Mouse (Mus musculus): ENCODE data around the gene Gpr27. TPM values are rescaled to one million over a fixed set of nuclear protein-coding genes. Genes with fewer than 3 reads are reported as not detected.
A peak's percentile ranks its signal among the peaks of the same experiment; 100 is the strongest.

Gene Gpr27
- under 1 TPM in 1 of 26 experiments, not detected in 25; 0.79 TPM for total RNA-seq (2018; cell fraction: chromatin; rRNA removed)
- not detected for total RNA-seq (2018; cell fraction: cytosol; rRNA removed)
- not detected for total RNA-seq (2018; cell fraction: nucleus; rRNA removed)
- not detected in 3 replicates for polyA plus RNA-seq (2018)

DNA sequence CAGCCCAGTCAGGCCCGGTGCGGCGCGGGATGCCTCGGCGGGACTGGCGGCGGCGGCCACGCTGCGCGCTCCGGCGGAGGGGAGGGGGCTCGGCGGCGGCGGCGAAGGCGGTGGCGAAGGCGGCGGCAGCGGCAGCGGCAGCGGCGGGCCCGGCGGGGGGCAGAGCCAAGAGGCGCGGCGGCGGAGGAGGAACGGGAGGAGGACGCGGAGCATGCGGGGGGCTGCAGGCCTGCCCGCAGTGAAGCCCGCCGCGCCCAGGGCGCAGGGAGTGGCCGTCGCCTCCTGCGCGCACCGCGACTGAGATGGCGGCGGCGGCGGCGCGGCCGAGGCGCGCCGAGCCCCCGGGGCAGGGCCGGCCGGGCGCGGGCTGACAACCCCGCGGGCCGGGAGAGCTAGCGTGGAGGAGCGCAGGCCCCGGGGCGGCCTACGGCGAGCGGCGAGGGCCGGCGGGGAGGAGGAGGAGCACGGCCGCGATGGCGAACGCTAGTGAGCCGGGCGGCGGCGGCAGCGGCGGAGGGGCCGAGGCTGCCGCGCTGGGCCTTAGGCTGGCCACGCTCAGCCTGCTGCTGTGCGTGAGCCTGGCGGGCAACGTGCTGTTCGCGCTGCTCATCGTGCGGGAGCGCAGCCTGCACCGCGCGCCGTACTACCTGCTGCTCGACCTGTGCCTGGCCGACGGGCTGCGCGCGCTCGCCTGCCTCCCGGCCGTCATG, at the start of gene Gpr27:
Gene Gpr27 (plus strand): TSS at position 474 of the 710 bp plus-strand sequence.
- no peak within 1 kb of the TSS for H3K4me3 ChIP-seq (ENCODE audit: inconsistent target)
- H3K36me3 ChIP-seq (ENCODE audit: inconsistent target), result no peaks in the 10 kb centered on the region
- H3K27ac ChIP-seq, result no peak within 1 kb of the TSS
- no peaks in the 10 kb centered on the region for H3K79me2 ChIP-seq (ENCODE audit: inconsistent target)
- WGBS (ENCODE audit: missing documents), result 2% methylated on average over 91 of the region's 112 CpGs

GRCm38 (mm10) chr6:99643439-99644199, 48.9 kb upstream of the Gpr27 start:
- Histone ChIP-seq H3K27ac (no peak overlapping the region), H3K79me2 (ENCODE audit: inconsistent target) (no peaks in the 10 kb centered on the region), H3K4me3 (ENCODE audit: inconsistent target) (no peak overlapping the region), H3K36me3 (ENCODE audit: inconsistent target) (peaks cover 17% of the 10 kb centered on the region; the same call in 1 of the 2 replicates)
- WGBS (ENCODE audit: missing documents), result 87% methylated on average over 10 of the region's 10 CpGs

DNA sequence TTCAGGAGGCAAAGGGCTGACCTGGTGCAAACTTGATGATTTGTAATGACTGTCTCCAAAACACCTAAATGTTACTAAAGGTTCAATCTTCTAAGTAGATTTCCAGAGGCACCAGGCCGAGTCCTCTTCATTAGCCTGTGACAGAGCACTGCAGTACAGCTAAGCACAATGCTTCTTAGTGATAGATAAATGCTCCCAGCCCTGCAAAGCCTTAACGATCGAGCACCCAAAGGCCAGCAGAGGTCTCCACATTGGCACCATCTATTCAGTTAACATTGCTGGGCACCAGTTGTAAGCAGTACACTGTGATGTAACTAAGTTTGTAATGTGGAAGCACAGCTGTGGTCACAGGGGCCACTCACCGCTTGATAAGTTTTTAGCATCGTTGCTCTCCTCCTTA, 48.1 kb upstream of the Gpr27 start:
- Histone ChIP-seq H3K79me2 (ENCODE audit: inconsistent target) (no peaks in the 10 kb centered on the region), H3K27ac (no peak overlapping the region), H3K4me3 (ENCODE audit: inconsistent target) (no peak overlapping the region), H3K36me3 (ENCODE audit: inconsistent target) (peaks cover 12% of the 10 kb centered on the region; the same call in 1 of the 2 replicates)
- 80% methylated on average over 5 of the region's 5 CpGs for WGBS (ENCODE audit: missing documents)

DNA sequence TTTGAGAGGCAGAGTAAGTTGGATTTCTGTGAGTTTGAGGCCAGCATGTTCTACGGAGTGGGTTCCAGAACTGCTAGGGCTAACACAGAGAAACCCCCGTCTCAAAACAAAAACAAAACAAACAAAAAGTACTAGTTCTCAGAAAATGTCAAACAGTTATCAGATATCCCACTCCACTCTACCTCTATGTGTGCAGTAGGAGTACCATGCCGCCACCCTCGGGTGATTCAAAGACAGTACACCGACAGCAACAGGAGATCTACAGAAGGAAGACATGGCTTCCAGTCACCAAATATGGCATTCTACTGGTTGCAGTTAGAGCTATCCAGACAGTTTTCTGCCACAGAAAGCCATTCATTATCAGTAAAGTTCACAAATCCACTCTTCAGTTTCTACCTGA, 47.6 kb upstream of the Gpr27 start:
- peaks cover 7% of the 10 kb centered on the region; the same call in 1 of the 2 replicates for H3K36me3 ChIP-seq (ENCODE audit: inconsistent target)
- no peaks in the 10 kb centered on the region for H3K79me2 ChIP-seq (ENCODE audit: inconsistent target)
- no peak overlapping the region for H3K4me3 ChIP-seq (ENCODE audit: inconsistent target)
- WGBS (ENCODE audit: missing documents), result 81% methylated on average over 4 of the region's 5 CpGs
- no peak overlapping the region for H3K27ac ChIP-seq

GRCm38 (mm10) chr6:99646344-99646743, 46.1 kb upstream of the Gpr27 start:
- WGBS (ENCODE audit: missing documents), result 87% methylated on average over 5 of the region's 10 CpGs
- Histone ChIP-seq H3K27ac (no peak overlapping the region), H3K79me2 (ENCODE audit: inconsistent target) (no peaks in the 10 kb centered on the region), H3K4me3 (ENCODE audit: inconsistent target) (no peak overlapping the region), H3K36me3 (ENCODE audit: inconsistent target) (no peaks in the 10 kb centered on the region)

DNA sequence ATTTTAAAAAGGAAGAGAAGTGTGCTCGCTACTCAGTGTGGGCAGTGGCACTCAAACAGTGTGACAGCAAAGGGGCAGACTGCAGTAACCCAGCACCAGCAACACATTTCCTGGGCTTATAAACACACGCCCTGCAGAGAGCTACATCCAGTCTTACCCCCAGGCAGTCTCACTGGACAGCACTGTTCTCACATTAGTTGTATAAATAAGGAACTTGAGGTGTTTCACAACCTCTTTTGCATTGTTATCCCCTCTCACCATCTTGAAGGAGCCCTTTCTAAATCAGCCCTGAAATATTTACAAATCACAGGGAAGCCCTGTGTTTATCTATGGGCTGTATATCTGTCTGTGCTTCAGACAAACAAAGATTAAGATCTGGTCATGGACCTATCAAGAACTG, 43.2 kb upstream of the Gpr27 start:
- Histone ChIP-seq H3K4me3 (ENCODE audit: inconsistent target) (no peak overlapping the region), H3K27ac (0 out of 2 replicates have a peak overlapping the region, but pooled peaks have one; percentile 8), H3K36me3 (ENCODE audit: inconsistent target) (no peaks in the 10 kb centered on the region), H3K79me2 (ENCODE audit: inconsistent target) (peaks cover 21% of the 10 kb centered on the region; the same call in 1 of the 2 replicates)
- WGBS (ENCODE audit: missing documents), result 8% methylated on average over 2 of the region's 2 CpGs

DNA sequence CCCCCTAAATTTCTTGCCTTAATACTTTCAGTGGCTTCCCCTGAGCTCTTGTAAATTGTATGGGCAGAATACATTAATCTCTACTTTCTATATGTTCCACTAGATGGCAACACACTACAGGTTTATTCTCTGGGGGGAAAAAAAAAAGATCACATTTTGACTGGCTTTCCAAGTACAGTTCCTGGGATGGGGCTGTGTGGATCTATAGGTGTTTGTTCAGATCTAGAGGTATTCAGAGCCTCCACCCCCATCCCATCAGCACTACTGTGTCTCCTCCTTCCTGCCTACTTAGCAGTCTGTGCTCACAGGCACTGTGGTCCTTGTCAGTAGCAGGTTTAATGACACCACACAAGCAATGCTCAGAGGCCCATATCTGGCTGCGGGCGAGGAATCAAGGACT, 40.1 kb upstream of the Gpr27 start:
- no peaks in the 10 kb centered on the region for H3K36me3 ChIP-seq (ENCODE audit: inconsistent target)
- no peak overlapping the region for H3K4me3 ChIP-seq (ENCODE audit: inconsistent target)
- 89% methylated on average over 2 of the region's 2 CpGs for WGBS (ENCODE audit: missing documents)
- H3K27ac ChIP-seq, result no peak overlapping the region
- peaks cover 37% of the 10 kb centered on the region; the same call in 1 of the 2 replicates for H3K79me2 ChIP-seq (ENCODE audit: inconsistent target)

DNA sequence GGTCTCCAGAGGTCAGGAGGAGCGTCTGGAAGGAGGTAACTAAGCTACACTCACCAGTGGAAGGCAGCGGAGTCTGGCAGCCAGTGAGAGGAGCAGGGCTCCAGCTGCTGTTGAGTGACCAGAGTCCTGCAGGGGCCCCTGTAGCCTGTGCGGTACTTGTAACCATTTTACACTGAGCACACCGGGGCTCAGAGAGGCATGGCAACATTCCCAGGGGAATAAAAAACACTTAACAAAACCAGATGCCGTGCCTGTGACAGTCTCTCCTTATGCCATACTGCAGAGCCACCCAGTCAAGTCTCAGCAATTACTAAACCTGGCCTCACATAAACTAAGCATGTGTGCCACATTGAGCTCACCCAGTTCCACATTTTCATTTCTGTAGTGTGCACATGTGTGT, 38.1 kb upstream of the Gpr27 start:
- H3K36me3 ChIP-seq (ENCODE audit: inconsistent target), result no peaks in the 10 kb centered on the region
- WGBS (ENCODE audit: missing documents), result 99% methylated on average over 5 of the region's 5 CpGs
- H3K4me3 ChIP-seq (ENCODE audit: inconsistent target), result no peak overlapping the region
- H3K27ac ChIP-seq, result no peak overlapping the region
- H3K79me2 ChIP-seq (ENCODE audit: inconsistent target), result peaks cover 57% of the 10 kb centered on the region

DNA sequence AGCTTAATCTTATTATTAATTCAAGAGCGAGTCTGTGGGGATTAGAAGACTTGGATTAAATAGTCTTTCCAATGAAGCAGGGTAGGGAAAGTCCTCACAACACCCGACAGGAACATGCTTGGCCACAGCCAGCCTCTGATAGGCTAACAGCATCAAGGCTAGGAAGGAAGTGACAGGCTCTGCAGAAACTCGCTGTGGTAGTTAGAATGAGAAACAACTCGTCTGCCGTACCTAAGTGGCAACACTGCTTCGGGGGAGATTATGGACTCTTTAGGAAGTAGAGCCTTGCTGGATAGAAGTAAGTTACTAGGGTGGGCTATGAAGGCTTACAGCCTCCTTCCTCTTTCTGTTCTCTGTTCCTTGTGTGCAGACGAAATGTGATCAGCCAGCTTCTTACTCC, 37.0 kb upstream of the Gpr27 start:
- Histone ChIP-seq H3K27ac (peak overlapping the region; percentile 66), H3K79me2 (ENCODE audit: inconsistent target) (peaks cover 69% of the 10 kb centered on the region), H3K4me3 (ENCODE audit: inconsistent target) (peak overlapping the region; percentile 34), H3K36me3 (ENCODE audit: inconsistent target) (no peaks in the 10 kb centered on the region)
- 0% methylated on average over 7 of the region's 7 CpGs for WGBS (ENCODE audit: missing documents)

DNA sequence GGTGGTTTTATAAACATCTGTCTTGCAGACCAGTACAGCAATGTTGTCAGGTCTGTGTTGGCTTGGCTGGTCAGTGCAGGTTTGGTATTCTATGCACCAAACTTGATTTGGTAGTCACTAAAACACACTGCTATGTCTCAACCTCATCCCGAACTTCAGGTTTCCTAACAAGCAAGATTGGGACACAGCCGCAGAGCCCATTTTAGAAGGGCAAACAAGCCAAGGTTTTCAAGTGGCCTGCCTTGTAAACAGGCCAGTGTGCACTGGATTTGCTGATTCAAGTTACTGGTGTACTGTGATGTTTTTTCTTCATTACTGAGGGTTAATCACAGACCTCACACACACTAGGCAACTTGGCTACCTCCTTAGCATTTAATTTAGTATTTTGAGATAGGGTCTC, 36.4 kb upstream of the Gpr27 start:
- H3K79me2 ChIP-seq (ENCODE audit: inconsistent target), result peaks cover 75% of the 10 kb centered on the region
- no peaks in the 10 kb centered on the region for H3K36me3 ChIP-seq (ENCODE audit: inconsistent target)
- peak overlapping the region; percentile 66 for H3K27ac ChIP-seq
- peak overlapping the region; percentile 34 for H3K4me3 ChIP-seq (ENCODE audit: inconsistent target)
- 74% methylated on average over 2 of the region's 2 CpGs for WGBS (ENCODE audit: missing documents)

DNA sequence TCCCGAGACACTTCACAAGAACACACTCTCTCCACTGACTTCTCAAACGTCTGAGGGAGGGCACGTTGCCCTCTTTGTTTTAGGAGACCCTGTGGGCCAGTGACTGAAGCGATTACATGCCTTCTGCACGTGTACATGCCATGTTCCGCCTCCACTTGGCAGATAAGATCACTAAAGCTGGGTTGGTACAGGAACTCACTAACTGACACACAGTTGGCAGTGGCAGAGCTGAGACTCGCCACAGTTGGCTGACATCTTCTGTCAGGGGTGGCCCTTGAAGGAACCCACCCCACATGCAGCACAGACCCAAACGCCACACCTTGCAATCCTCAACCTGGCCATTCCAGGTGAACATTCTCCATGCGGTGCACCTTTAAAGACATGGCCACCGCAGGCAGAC, 33.9 kb upstream of the Gpr27 start:
- H3K36me3 ChIP-seq (ENCODE audit: inconsistent target), result no peaks in the 10 kb centered on the region

GRCm38 (mm10) chr6:99660443-99660842, 32.0 kb upstream of the Gpr27 start:
- Histone ChIP-seq H3K36me3 (ENCODE audit: inconsistent target) (no peaks in the 10 kb centered on the region), H3K4me3 (ENCODE audit: inconsistent target) (no peak overlapping the region), H3K79me2 (ENCODE audit: inconsistent target) (peaks cover 88% of the 10 kb centered on the region), H3K27ac (no peak overlapping the region)
- 33% methylated on average over 3 of the region's 3 CpGs for WGBS (ENCODE audit: missing documents)

More for the DNA sequence above, 33.9 kb upstream of the Gpr27 start:
- Histone ChIP-seq H3K79me2 (ENCODE audit: inconsistent target) (peaks cover 86% of the 10 kb centered on the region), H3K27ac (no peak overlapping the region), H3K4me3 (ENCODE audit: inconsistent target) (no peak overlapping the region)
- 54% methylated on average over 10 of the region's 10 CpGs for WGBS (ENCODE audit: missing documents)

DNA sequence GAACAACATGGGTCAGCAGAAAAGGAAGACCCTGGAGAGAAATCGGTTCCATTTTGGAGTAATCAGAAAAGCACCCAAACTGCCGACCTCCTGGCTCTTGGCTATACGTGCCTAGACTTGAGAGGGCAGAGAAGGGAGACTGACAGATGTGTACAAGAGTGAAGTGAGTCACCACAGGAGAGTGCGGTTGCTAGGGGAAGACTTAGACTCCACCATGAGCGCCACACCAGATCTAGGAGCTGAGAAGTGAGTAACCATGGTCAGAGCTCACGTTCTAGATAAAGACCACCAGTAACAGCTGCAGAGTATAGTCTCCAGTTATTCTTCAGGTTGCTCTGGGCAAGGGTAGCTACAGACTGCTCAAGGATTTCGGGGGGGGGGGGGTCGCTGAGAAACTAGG, 29.2 kb upstream of the Gpr27 start:
- WGBS (ENCODE audit: missing documents), result 92% methylated on average over 8 of the region's 8 CpGs
- Histone ChIP-seq H3K27ac (no peak overlapping the region), H3K36me3 (ENCODE audit: inconsistent target) (no peaks in the 10 kb centered on the region)

GRCm38 (mm10) chr6:99665457-99666317, 26.8 kb upstream of the Gpr27 start:
- Histone ChIP-seq H3K79me2 (ENCODE audit: inconsistent target) (peaks cover 47% of the 10 kb centered on the region), H3K36me3 (ENCODE audit: inconsistent target) (no peaks in the 10 kb centered on the region), H3K27ac (peak overlapping the region; percentile 47), H3K4me3 (ENCODE audit: inconsistent target) (peak overlapping the region; percentile 73)
- 7% methylated on average over 16 of the region's 16 CpGs for WGBS (ENCODE audit: missing documents)

More for the DNA sequence above, 29.2 kb upstream of the Gpr27 start:
- Histone ChIP-seq H3K4me3 (ENCODE audit: inconsistent target) (no peak overlapping the region), H3K79me2 (ENCODE audit: inconsistent target) (peaks cover 71% of the 10 kb centered on the region)
